Mouse (Mus musculus) cerebellum, adult (tissue): ENCODE results near the gene Xk.
"Not testable (repeated sequence)": the region's sequence is repeated elsewhere in the genome, so short reads cannot be mapped to it uniquely, and the experiment has no call there.

Experiments
- ATAC-seq: cut with Nextera tagmentation; 2 replicates; pipeline ENCODE4 v1.9.2; 2017; ENCODE audit warnings: mild to moderate bottlenecking, moderate library complexity, mixed read lengths; ENCODE audit not compliant: insufficient number of reproducible peaks, low FRiP score, low TSS enrichment

Gene Xk

GRCm38 (mm10) chrX:9303455-9303854 lies 30.9 kb downstream of the Xk start:
- no peak for ATAC-seq

- ATAC-seq, result not testable (repeated sequence)
Observed at GRCm38 (mm10) chrX:9316457-9316856, 43.9 kb downstream of the Xk start.

- not testable (repeated sequence) for ATAC-seq
Observed at GRCm38 (mm10) chrX:9327954-9328353, 55.4 kb downstream of the Xk start.

- ATAC-seq, result not testable (repeated sequence)
Observed at GRCm38 (mm10) chrX:9332366-9332962, 59.9 kb downstream of the Xk start.

GRCm38 (mm10) chrX:9333035-9333434 lies 60.5 kb downstream of the Xk start:
- ATAC-seq, result not testable (repeated sequence)

- ATAC-seq, result not testable (repeated sequence)
Observed at GRCm38 (mm10) chrX:9334996-9335395, 62.4 kb downstream of the Xk start.

- ATAC-seq, result not testable (repeated sequence)
Observed at GRCm38 (mm10) chrX:9350327-9350726, 77.8 kb downstream of the Xk start, which contains the start of gene H2al1k. TSS of gene H2al1k (plus strand) at chrX:9350627.
